Mouse (Mus musculus): ENCODE measurements around the gene Prkn.
"Not testable (repeated sequence)": the region's sequence is repeated elsewhere in the genome, so short reads cannot be mapped to it uniquely, and the experiment has no call there.

- TF ChIP-seq CTCF (IDR thresholded peaks at IDR 0.05; ENCODE audit: insufficient read depth, low read length); POLR2A (IDR thresholded peaks at IDR 0.05; ENCODE audit: borderline replicate concordance, extremely low read depth, low read depth, low read length): not testable (repeated sequence)
Measured at GRCm38 (mm10) chr17:11209063-11209462, 368.9 kb downstream of the Prkn start.

Data from lung, adult 2 months (tissue).